Mouse (Mus musculus) heart, embryonic 15.5 days (tissue): ENCODE results near the gene Cd302. TPM values are rescaled to one million over a fixed set of nuclear protein-coding genes. Genes with fewer than 3 reads are reported as not detected.

Experiments used
- ATAC-seq: fragments of 200-750 bp; cut with Nextera tagmentation; replicated peaks from 2 replicates; pipeline ENCODE4 v1.8.0; 2017; ENCODE audit warnings: low read depth, moderate TSS enrichment; ENCODE audit not compliant: insufficient number of reproducible peaks, insufficient read depth, low FRiP score
- H3K27ac ChIP-seq: fragments of 300-500 bp; sonication (generic); 2 replicates; pipeline ENCODE4 v1.5.1; 2015; ENCODE audit warnings: mild to moderate bottlenecking, inconsistent platforms
- H3K27me3 ChIP-seq: fragments of 300-500 bp; sonication (generic); 2 replicates; pipeline ENCODE4 v1.6.1; 2015; ENCODE audit warnings: inconsistent platforms
- H3K36me3 ChIP-seq: fragments of 300-500 bp; sonication (generic); 2 replicates; pipeline ENCODE4 v1.6.1; 2015; ENCODE audit warnings: mild to moderate bottlenecking, inconsistent platforms
- H3K4me1 ChIP-seq: fragments of 300-500 bp; sonication (generic); replicated peaks from 2 replicates; pipeline ENCODE4 v1.6.1; 2015; ENCODE audit warnings: inconsistent platforms
- H3K4me2 ChIP-seq: fragments of 300-500 bp; sonication (generic); 2 replicates; pipeline ENCODE4 v1.6.1; 2015; ENCODE audit warnings: inconsistent platforms, mild to moderate bottlenecking, moderate library complexity
- H3K4me3 ChIP-seq: fragments of 300-500 bp; sonication (generic); 2 replicates; pipeline ENCODE4 v1.5.1; 2015; ENCODE audit warnings: mild to moderate bottlenecking, inconsistent platforms
- H3K9ac ChIP-seq: fragments of 300-500 bp; sonication (generic); 2 replicates; pipeline ENCODE4 v1.6.1; 2015; ENCODE audit warnings: mild to moderate bottlenecking, inconsistent platforms
- H3K9me3 ChIP-seq: fragments of 300-500 bp; sonication (generic); replicated peaks from 2 replicates; pipeline ENCODE4 v1.6.1; 2016; ENCODE audit warnings: inconsistent platforms
- WGBS: fragments of 180-500 bp; shearing (Covaris S2); methylation state at CpG from one replicate; pipeline ENCODE4 v1.1.7; 2015; ENCODE audit warnings: mixed read lengths; 5-methylcytosine and 5-hydroxymethylcytosine counted together
- polyA plus RNA-seq: library from polyadenylated mRNA; unstranded; fragments of >200 nt; fragmentation: Nextera tagmentation; extraction: Ambion mirVana; gene quantifications from 2 replicates; pipeline ENCODE4 v1.2.1, GENCODE M21; 2015

Cd302 gene
- polyA plus RNA-seq, 1 experiment from 2014 or later, result 16.5 TPM

- Histone ChIP-seq H3K27me3 (no peaks in the 10 kb centered on the region), H3K36me3 (peaks cover 13% of the 10 kb centered on the region; the same call in 1 of the 2 replicates), H3K27ac (peak overlapping the region; percentile 92), H3K4me2 (peak overlapping the region; percentile 77), H3K9ac (peak overlapping the region; percentile 96), H3K9me3 (no peaks in the 10 kb centered on the region), H3K4me3 (peak overlapping the region; percentile 95), H3K4me1 (peaks cover 45% of the 10 kb centered on the region)
- 6% methylated on average over 5 of the region's 5 CpGs for WGBS
- ATAC-seq, result no peak
Measured at GRCm38 (mm10) chr2:60210821-60211220, 73.5 kb downstream of the Cd302 start.

GRCm38 (mm10) chr2:60209703-60210651, 74.3 kb downstream of the Cd302 start, which contains the start of the genes Baz2b and March7:
Gene Baz2b, minus strand, starts transcription at chr2:60209839.
Gene March7, plus strand, starts transcription at chr2:60209887.
- under 1% methylated on average over 88 of the region's 109 CpGs for WGBS
- Histone ChIP-seq H3K27me3 (no peaks in the 10 kb centered on the region), H3K4me3 (peak within 1 kb of the TSS; percentile 95), H3K4me1 (peaks cover 38% of the 10 kb centered on the region), H3K27ac (peak within 1 kb of the TSS; percentile 92), H3K4me2 (peak within 1 kb of the TSS; percentile 77), H3K9ac (peak within 1 kb of the TSS; percentile 96), H3K36me3 (peaks cover 16% of the 10 kb centered on the region; the same call in 1 of the 2 replicates), H3K9me3 (no peaks in the 10 kb centered on the region)
- ATAC-seq, result peak; percentile 95

DNA sequence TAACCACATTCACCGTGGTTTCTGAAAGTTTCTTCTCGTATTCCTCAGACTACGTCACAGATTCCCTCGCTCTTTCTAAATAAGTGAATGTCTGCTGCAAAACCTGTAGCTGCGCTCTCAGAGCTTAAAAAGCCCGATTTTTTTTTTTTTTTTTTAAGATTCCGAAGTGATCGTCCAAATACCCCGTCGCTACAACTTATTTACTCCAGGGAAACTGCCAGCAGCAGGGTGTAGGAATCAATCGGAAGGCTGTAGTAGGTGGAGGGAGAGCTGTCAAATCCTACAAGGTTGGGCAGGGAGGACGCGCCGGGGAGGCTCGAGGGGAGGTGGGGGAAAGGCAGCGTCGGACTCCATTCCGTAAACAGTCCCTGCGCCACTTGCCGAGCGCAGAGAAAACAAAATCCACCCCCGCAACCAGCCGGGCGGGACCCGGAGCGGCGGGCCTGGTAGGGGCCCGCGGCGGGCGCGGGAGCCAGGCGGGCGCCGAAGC, 75.1 kb downstream of the Cd302 start:
- WGBS, result under 1% methylated on average over 28 of the region's 35 CpGs
- H3K36me3 ChIP-seq, result peaks cover 13% of the 10 kb centered on the region; the same call in 1 of the 2 replicates
- ATAC-seq, result peak; percentile 40

GRCm38 (mm10) chr2:60205795-60206194, 78.5 kb downstream of the Cd302 start:
- no peak overlapping the region for H3K4me3 ChIP-seq
- no peak for ATAC-seq
- no peak overlapping the region for H3K9ac ChIP-seq
- H3K4me2 ChIP-seq, result no peak overlapping the region
- peaks cover 10% of the 10 kb centered on the region for H3K4me1 ChIP-seq
- no peaks in the 10 kb centered on the region for H3K9me3 ChIP-seq
- no peaks in the 10 kb centered on the region for H3K27me3 ChIP-seq
- WGBS, result 80% methylated on average over 6 of the region's 6 CpGs
- no peak overlapping the region for H3K27ac ChIP-seq
- H3K36me3 ChIP-seq, result peaks cover 8% of the 10 kb centered on the region; the same call in 1 of the 2 replicates

More for the DNA sequence above, 75.1 kb downstream of the Cd302 start:
- peak overlapping the region; percentile 96 for H3K9ac ChIP-seq
- no peaks in the 10 kb centered on the region for H3K27me3 ChIP-seq
- peak overlapping the region; percentile 92 for H3K27ac ChIP-seq
- H3K4me3 ChIP-seq, result peak overlapping the region; percentile 95
- peaks cover 36% of the 10 kb centered on the region for H3K4me1 ChIP-seq
- H3K9me3 ChIP-seq, result no peaks in the 10 kb centered on the region
- peak overlapping the region; percentile 59 for H3K4me2 ChIP-seq

DNA sequence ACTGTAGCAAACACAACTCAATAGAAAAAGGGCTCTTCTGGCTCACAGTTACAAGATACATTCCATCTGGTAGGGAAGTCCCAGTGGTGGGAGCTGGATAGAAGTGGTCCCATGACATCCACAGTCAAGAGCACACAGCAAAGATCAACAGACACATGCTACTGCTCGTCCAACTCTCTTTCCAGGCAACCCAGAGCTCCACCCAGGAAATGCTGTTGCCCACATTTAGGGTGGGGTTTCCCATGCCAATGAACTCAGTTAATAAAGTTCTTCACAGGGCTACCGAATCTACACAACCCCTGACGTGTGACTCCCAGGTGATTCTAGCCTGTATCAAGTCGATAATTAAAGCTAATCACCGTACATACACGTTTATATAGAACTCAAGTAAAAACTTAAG, 80.1 kb downstream of the Cd302 start:
- Histone ChIP-seq H3K4me2 (no peak overlapping the region), H3K27ac (no peak overlapping the region), H3K4me1 (peaks cover 9% of the 10 kb centered on the region), H3K4me3 (no peak overlapping the region), H3K36me3 (peaks cover 8% of the 10 kb centered on the region; the same call in 1 of the 2 replicates), H3K9ac (no peak overlapping the region), H3K27me3 (no peaks in the 10 kb centered on the region), H3K9me3 (no peaks in the 10 kb centered on the region)
- no peak for ATAC-seq
- WGBS, result 78% methylated on average over 6 of the region's 6 CpGs

DNA sequence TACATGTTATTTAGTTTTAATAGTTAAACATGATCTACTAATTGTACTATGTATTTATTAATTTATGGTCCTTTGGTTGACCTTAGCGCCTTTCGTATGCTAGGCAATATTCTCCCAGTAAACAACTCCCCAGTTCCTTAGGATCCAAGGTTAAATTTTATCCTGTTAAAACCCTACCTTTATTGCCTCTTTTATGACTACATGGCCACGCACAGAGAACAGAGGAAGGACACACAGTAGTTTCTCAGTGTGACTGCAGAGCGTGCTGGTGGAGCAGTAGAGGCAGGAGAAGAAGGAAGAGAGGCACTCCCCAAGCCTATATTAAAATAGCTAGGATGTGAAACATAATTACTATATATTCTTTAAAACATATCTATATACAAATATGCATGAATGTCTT, 80.6 kb downstream of the Cd302 start:
- H3K4me3 ChIP-seq, result no peak overlapping the region
- H3K9ac ChIP-seq, result no peak overlapping the region
- H3K36me3 ChIP-seq, result peaks cover 8% of the 10 kb centered on the region; the same call in 1 of the 2 replicates
- H3K27me3 ChIP-seq, result no peaks in the 10 kb centered on the region
- H3K4me1 ChIP-seq, result peaks cover 9% of the 10 kb centered on the region
- H3K27ac ChIP-seq, result no peak overlapping the region
- no peaks in the 10 kb centered on the region for H3K9me3 ChIP-seq
- 97% methylated on average over 4 of the region's 4 CpGs for WGBS
- no peak overlapping the region for H3K4me2 ChIP-seq
- ATAC-seq, result no peak

GRCm38 (mm10) chr2:60202900-60203530, 81.3 kb downstream of the Cd302 start:
- Histone ChIP-seq H3K4me3 (no peak overlapping the region), H3K4me1 (peaks cover 5% of the 10 kb centered on the region), H3K9me3 (no peaks in the 10 kb centered on the region), H3K4me2 (no peak overlapping the region), H3K27ac (no peak overlapping the region), H3K27me3 (no peaks in the 10 kb centered on the region), H3K9ac (no peak overlapping the region), H3K36me3 (peaks cover 8% of the 10 kb centered on the region; the same call in 1 of the 2 replicates)
- 82% methylated on average over 8 of the region's 8 CpGs for WGBS
- no peak for ATAC-seq

Other genes with a start within 250 kb of the Cd302 start
- 42.3 and 44.6 TPM in 2 replicates for gene Baz2b, start 74.6 kb downstream of the Cd302 start, polyA plus RNA-seq
- 51.5 and 51.8 TPM in 2 replicates for gene March7, start 74.6 kb downstream of the Cd302 start, polyA plus RNA-seq
- gene Ly75, start 98.8 kb upstream of the Cd302 start, polyA plus RNA-seq, result 1.3 and 5.0 TPM in 2 replicates